Mouse (Mus musculus) kidney, postnatal 0 days (tissue): ENCODE measurements around the gene N4bp2. TPM values are rescaled to one million over a fixed set of nuclear protein-coding genes. Genes with fewer than 3 reads are reported as not detected.

ENCODE experiments used
- ATAC-seq: fragments of 200-750 bp; cut with Nextera tagmentation; replicated peaks from 2 replicates; pipeline ENCODE4 v1.8.0; 2017; ENCODE audit warnings: low read depth, moderate number of reproducible peaks, moderate TSS enrichment, moderate library complexity; ENCODE audit not compliant: low FRiP score
- DNase-seq: peaks from one replicate; pipeline ENCODE4 v3.0.0-alpha.2; 2016; ENCODE audit warnings: low spot score
- H3K27ac ChIP-seq: fragments of 300-500 bp; sonication (generic); 2 replicates; pipeline ENCODE4 v1.5.1; 2014; ENCODE audit warnings: mild to moderate bottlenecking
- H3K27me3 ChIP-seq: fragments of 300-500 bp; sonication (generic); 2 replicates; pipeline ENCODE4 v1.6.1; 2014; ENCODE audit warnings: low read length, mixed read lengths; ENCODE audit not compliant: insufficient read depth
- H3K36me3 ChIP-seq: fragments of 300-500 bp; sonication (generic); 2 replicates; pipeline ENCODE4 v1.6.1; 2014; ENCODE audit warnings: low read length, mixed read lengths; ENCODE audit not compliant: insufficient read depth
- H3K4me1 ChIP-seq: fragments of 300-500 bp; sonication (generic); replicated peaks from 2 replicates; pipeline ENCODE4 v1.6.1; 2014; ENCODE audit warnings: antibody characterized with exemption, low read length, mixed read lengths; ENCODE audit not compliant: insufficient read depth
- H3K4me2 ChIP-seq: fragments of 300-500 bp; sonication (generic); 2 replicates; pipeline ENCODE4 v1.6.1; 2014; ENCODE audit warnings: mild to moderate bottlenecking, low read length, moderate library complexity, mixed read lengths
- H3K4me3 ChIP-seq: fragments of 300-500 bp; sonication (generic); replicated peaks from 2 replicates; pipeline ENCODE4 v1.5.1; 2014; ENCODE audit warnings: low read depth, low read length
- H3K9ac ChIP-seq: fragments of 300-500 bp; sonication (generic); 2 replicates; pipeline ENCODE4 v1.6.1; 2014; ENCODE audit warnings: low read depth, low read length
- H3K9me3 ChIP-seq: fragments of 300-500 bp; sonication (generic); replicated peaks from 2 replicates; pipeline ENCODE4 v1.6.1; 2016; ENCODE audit warnings: low read length, inconsistent platforms, mixed read lengths
- CTCF ChIP-seq: IDR thresholded peaks from 2 replicates; pipeline ENCODE4 v1.5.1; 2016; ENCODE audit warnings: antibody characterized with exemption, low read depth, mild to moderate bottlenecking, moderate library complexity
- WGBS: fragments of 180-500 bp; shearing (Covaris S2); extraction: QIAGEN DNeasy Blood & Tissue Kit; methylation state at CpG from one replicate; pipeline ENCODE4 v1.1.7; 2014; 5-methylcytosine and 5-hydroxymethylcytosine counted together
- polyA plus RNA-seq: library from polyadenylated mRNA; unstranded; fragments of >200 nt; fragmentation: Nextera tagmentation; extraction: Ambion mirVana; gene quantifications from 2 replicates; pipeline ENCODE4 v1.2.1, GENCODE M21; 2015

N4bp2 gene
- polyA plus RNA-seq, 1 experiment from 2014 or later = 14.9 TPM

DNA sequence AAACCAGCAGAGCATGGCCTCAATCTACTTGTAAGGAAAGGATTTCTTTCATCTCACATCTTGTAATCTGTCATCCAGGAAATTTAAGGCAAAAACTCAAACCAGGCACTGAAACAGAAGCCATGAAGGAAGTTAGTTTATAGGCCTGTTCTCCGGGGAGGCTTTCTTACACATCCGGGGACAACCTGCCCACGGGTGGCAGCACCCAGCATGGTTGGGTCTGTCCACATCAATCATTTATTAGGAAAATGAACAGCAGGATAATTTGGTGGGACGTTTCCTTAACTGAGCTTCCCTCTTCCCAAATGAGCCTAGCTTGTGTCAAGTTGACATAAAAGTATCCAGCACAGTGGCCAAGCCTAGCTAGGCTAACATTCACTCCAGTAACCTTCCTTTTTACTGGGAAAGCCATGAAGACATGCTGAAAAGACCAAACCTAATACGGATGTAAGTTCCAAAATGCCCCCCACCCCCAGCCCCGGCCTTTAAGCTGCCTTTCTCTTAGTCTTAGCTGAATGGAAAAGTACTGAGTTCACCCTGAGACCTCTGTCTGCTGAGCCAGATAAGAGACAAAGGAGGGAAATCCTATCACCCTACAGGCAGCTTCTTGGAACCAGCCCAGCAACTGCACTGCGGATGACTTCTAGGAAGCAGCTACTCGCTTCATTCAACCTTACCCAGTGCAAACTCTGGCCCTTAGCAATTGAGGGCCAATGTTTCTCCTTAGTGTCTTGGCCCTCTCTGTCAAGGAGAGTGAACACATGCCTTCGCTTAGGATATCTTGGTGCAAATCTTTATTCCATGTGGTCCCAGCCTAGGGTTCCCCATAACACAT lies 31.9 kb upstream of the N4bp2 start:
- no peak for TF ChIP-seq CTCF
- no peak overlapping the region for H3K9ac ChIP-seq
- DNase-seq (peak; percentile 74), ATAC-seq (no peak; the same call in 1 of the 2 replicates)
- H3K9me3 ChIP-seq = no peaks in the 10 kb centered on the region
- H3K36me3 ChIP-seq = no peaks in the 10 kb centered on the region
- H3K27me3 ChIP-seq = no peaks in the 10 kb centered on the region
- no peaks in the 10 kb centered on the region for H3K4me1 ChIP-seq
- H3K4me3 ChIP-seq = no peak overlapping the region
- WGBS = 42% methylated on average over 9 of the region's 9 CpGs
- peak overlapping the region; percentile 77; the same call in 1 of the 2 replicates for H3K27ac ChIP-seq
- H3K4me2 ChIP-seq = no peak overlapping the region

DNA sequence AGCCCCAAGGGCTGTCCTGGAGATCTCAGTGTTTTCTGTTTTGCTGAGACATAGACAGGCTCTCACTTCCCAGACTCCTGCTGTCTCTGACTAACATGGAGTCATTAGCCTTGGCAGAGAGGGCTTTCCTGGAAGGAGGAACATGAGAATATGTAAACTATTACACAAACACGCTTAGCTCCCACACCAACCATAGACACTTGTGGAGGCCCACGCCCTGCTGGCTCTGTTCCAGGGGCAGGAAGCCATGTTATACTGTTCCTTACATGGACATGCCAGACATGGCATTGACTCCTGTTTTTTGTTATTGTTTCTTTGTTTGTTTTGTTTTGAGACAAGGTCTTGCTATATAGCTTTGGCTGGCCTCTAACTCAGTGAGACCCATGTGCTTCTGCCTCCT lies 27.7 kb upstream of the N4bp2 start:
- no peak overlapping the region for H3K27ac ChIP-seq
- no peaks in the 10 kb centered on the region for H3K9me3 ChIP-seq
- no peak overlapping the region for H3K4me3 ChIP-seq
- no peak overlapping the region for H3K4me2 ChIP-seq
- DNase-seq (no peak), ATAC-seq (no peak)
- H3K27me3 ChIP-seq = no peaks in the 10 kb centered on the region
- 83% methylated on average over 2 of the region's 2 CpGs for WGBS
- TF ChIP-seq CTCF = no peak
- H3K4me1 ChIP-seq = no peaks in the 10 kb centered on the region
- H3K9ac ChIP-seq = no peak overlapping the region
- H3K36me3 ChIP-seq = no peaks in the 10 kb centered on the region

DNA sequence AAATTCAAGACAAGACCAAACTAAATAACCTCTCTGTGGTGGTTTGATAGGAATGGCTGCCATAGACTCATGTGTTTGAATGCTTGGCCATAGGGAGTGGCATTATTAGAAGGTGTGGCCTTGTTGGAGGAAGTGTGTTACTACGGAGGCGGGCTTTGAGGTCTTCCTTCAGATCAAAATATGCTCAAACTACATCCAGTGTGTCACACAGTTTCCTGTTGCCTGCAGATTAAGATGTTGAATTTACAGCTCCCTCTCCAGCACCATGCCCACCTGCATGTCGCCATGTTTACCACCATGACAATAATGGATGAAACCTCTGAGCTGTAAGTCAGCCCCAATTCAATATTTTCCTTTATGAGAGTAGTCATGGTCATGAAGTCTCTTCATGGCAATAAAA lies 24.0 kb upstream of the N4bp2 start:
- no peak for DNase-seq
- no peak for ATAC-seq
- TF ChIP-seq CTCF = no peak
- no peaks in the 10 kb centered on the region for H3K9me3 ChIP-seq
- no peak overlapping the region for H3K9ac ChIP-seq
- H3K27me3 ChIP-seq = no peaks in the 10 kb centered on the region
- H3K27ac ChIP-seq = no peak overlapping the region
- no peak overlapping the region for H3K4me2 ChIP-seq
- no peaks in the 10 kb centered on the region for H3K4me1 ChIP-seq
- no peak overlapping the region for H3K4me3 ChIP-seq
- 86% methylated on average over 3 of the region's 3 CpGs for WGBS
- H3K36me3 ChIP-seq = no peaks in the 10 kb centered on the region

DNA sequence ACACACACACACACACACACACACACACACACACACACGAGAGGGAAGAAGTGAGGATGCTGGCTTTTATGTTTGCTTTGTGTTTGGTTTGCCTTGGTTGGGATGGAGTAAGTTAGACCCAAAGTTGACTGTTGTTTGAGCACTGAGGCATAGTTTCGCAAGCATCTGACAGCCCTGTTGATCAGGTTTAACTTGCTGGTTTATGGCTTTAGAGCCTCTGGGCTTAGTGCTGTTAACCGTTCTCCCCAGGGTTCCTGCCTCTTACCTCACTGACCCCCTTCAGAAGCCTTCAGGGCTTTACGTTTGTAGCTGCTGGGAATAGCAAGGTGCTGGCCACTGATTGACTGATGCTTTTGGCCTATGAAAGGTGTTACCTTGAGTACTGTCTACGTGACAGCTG lies 16.4 kb upstream of the N4bp2 start:
- no peak for TF ChIP-seq CTCF
- WGBS = 54% methylated on average over 5 of the region's 5 CpGs
- Histone ChIP-seq H3K4me3 (no peak overlapping the region), H3K9me3 (no peaks in the 10 kb centered on the region), H3K9ac (no peak overlapping the region), H3K27ac (no peak overlapping the region), H3K4me2 (no peak overlapping the region), H3K27me3 (no peaks in the 10 kb centered on the region), H3K36me3 (no peaks in the 10 kb centered on the region), H3K4me1 (no peaks in the 10 kb centered on the region)
- ATAC-seq (no peak), DNase-seq (no peak)

DNA sequence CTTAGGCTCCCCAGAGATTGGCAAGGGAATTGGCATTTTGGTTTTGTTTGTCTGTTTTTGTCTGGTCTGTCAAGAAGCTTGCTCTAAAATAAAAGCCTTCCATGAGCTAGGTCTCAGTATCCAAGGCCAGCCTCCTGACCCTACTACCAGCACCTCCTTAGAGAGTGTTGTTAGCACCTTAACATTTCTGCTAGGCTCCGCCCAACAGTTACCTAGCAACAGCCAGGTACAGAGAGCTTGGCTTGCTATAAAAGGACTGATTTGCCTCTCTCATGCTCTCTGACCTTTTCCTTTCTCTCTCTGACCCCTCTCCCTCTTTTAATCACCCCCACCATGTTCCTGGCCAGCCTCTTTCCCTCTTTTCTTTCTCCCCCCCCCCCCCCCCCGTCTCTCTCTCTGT lies 14.9 kb upstream of the N4bp2 start:
- no peak overlapping the region for H3K4me2 ChIP-seq
- H3K36me3 ChIP-seq = no peaks in the 10 kb centered on the region
- no peaks in the 10 kb centered on the region for H3K27me3 ChIP-seq
- no peak overlapping the region for H3K27ac ChIP-seq
- WGBS = 53% methylated on average over 2 of the region's 2 CpGs
- H3K9ac ChIP-seq = no peak overlapping the region
- DNase-seq (no peak), ATAC-seq (no peak)
- TF ChIP-seq CTCF = no peak
- H3K9me3 ChIP-seq = no peaks in the 10 kb centered on the region
- H3K4me3 ChIP-seq = no peak overlapping the region
- no peaks in the 10 kb centered on the region for H3K4me1 ChIP-seq

DNA sequence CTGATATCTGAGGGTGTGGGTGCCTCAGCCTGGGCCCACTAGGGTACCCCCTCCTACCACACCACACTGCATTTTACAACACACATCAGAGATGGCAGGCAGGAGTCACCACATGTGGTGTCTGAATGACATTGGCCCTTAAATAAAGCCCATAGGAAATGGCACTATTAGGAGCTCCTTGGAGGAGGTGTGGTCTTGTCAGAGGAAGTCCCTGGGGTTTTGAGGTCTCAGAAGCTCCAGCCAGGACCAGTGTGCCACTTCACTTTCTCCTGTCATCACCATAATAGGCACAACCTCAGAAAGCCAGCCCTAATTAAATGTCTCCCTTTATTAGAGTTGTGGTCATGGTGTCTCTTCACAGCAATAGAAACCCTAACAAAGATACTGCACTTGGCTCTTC lies 14.4 kb upstream of the N4bp2 start:
- Histone ChIP-seq H3K4me3 (no peak overlapping the region), H3K4me1 (no peaks in the 10 kb centered on the region), H3K36me3 (no peaks in the 10 kb centered on the region), H3K27ac (no peak overlapping the region), H3K4me2 (no peak overlapping the region), H3K9ac (no peak overlapping the region), H3K27me3 (no peaks in the 10 kb centered on the region), H3K9me3 (no peaks in the 10 kb centered on the region)
- no peak for ATAC-seq
- DNase-seq = no peak
- TF ChIP-seq CTCF = no peak

DNA sequence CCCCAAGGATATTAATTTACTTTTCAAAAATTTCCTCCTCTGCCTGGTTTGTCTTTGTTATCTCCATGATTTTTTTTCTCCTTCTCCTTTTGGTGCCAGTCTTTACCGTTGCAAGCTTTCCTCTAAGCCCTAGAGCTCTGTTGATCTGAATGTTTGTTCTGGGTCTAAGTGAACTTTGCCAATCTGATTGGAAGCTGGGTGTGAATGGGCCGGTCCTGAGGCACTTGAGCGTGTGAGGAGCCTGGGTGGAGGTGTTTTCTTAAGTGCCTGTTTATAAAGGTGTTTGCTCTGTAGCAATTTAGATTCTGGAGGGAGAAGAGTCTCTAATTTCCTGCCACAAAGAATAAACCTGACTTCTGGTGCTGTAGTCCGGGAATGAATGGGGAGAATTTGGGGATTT lies 11.3 kb upstream of the N4bp2 start:
- H3K27ac ChIP-seq = no peak overlapping the region
- DNase-seq = no peak
- TF ChIP-seq CTCF = no peak
- ATAC-seq = no peak
- H3K27me3 ChIP-seq = no peaks in the 10 kb centered on the region
- no peak overlapping the region for H3K9ac ChIP-seq
- no peak overlapping the region for H3K4me3 ChIP-seq
- 15% methylated on average over 4 of the region's 4 CpGs for WGBS
- no peaks in the 10 kb centered on the region for H3K36me3 ChIP-seq
- no peaks in the 10 kb centered on the region for H3K9me3 ChIP-seq
- no peaks in the 10 kb centered on the region for H3K4me1 ChIP-seq
- no peak overlapping the region for H3K4me2 ChIP-seq
